Mouse (Mus musculus) liver, postnatal 0 days (tissue): Measurements from ENCODE around the gene Vrk1.

Experiments
- CTCF ChIP-seq: sonication (generic); IDR thresholded peaks from 2 replicates; pipeline ENCODE4 v1.5.1; 2016; ENCODE audit warnings: antibody characterized with exemption, low read depth
- EP300 ChIP-seq: IDR thresholded peaks from 2 replicates; pipeline ENCODE4 v1.6.1; 2016; ENCODE audit warnings: antibody characterized with exemption, low read depth, mild to moderate bottlenecking

- TF ChIP-seq CTCF, result no peak
- TF ChIP-seq EP300, result no peak
Measured at GRCm38 (mm10) chr12:106029582-106029981, 19.6 kb downstream of the Vrk1 start.
